Mouse (Mus musculus) left cerebral cortex, adult 11 months (tissue): Measurements from ENCODE around the gene Ipmk.

Experiments
- DNase-seq: peaks from one replicate; pipeline ENCODE4 v3.0.0; 2022; ENCODE audit warnings: low spot score

The Ipmk gene

DNA sequence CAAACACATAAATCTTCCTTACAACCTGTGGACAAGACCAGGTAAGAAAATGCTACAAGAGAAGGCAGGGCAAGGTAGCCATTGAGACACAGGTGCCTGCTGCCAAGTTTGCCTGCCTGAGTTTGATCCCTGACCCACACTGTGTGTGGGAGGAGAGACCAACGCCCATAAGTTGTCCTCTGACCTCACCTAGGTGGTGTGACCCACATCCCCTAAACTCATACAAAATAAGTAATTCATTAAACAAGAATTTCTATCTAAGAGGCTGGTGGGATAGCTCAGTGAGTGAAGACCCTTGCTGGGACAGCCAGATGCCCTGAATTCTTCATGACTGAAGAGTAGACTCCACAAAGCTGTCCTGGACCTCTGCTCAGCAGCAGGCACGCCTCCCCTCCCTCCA, 7.4 kb upstream of the Ipmk start:
- DNase-seq: no peak

DNA sequence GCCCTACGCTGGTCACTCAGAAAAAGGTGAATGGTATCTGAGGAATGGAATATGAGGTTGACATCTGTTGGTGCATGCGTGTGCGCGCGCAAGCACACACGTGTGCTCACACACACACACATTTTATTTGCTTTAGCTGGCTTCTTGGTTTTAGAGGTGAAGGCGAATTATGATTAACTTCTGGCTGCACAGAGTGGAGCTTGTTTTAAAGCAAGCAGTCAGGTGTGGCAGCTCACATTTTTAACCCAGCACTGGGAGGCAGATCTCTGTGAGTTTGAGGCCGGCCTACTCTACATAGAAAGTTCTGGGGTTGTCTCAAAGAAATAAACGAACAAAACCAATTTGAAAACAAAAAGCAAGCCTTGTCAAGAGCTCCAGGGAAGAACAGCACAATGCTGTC, 6.3 kb upstream of the Ipmk start:
- DNase-seq: no peak

DNA sequence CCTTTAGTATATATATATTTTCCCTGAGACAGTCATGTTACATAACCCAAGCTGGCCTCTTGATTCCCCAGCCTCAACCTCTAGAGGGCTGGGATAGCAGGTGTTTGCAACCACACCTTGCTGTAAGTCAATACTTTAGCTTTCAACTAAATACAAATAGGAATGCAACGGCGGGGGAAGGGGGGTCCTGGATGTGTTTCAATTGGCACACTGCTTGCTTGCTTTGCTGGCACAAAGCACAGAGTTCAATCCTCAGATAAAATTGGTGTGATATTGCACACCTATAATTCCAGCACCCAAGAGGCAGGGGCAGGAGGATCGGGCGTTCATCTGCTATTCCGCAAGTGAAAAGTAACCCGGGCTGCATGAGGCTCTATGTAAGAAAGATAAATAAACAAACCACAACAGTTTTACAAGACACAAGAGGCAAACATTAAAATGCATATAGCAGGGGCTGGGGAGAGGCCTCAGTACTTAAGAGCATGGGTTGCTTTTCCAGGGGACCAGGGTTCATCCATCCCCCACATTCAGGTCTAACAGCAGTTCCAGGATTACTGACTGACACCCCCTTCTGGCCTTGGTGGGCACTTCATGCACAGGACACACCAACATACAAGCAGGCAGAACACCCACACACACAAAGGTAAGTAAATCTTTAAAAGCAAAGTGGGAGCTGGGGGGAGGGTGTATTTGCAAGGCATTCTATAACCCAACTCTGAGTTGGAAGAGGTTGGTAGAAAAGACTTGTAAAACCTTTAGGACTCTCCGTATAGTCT, 5.3 kb upstream of the Ipmk start:
- DNase-seq: no peak

DNA sequence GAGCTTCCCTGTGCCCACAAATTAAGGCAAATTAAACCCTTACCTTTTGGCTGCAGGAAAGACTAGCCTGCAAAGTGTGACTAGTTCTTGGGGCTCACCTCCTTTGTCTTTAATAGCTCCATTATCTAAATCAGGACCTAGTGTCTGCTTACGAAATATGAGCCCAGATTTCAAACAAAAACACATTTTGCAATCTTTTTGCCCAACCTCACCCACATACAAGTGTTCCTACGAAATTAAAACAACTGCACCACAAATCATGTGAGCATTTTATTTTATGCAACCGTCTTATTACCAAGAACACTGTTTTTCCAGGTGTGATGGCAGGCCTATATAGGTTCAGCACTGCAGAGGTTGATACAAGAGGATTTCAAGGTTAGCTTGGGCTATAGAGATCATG, 4.4 kb upstream of the Ipmk start:
- DNase-seq: no peak

DNA sequence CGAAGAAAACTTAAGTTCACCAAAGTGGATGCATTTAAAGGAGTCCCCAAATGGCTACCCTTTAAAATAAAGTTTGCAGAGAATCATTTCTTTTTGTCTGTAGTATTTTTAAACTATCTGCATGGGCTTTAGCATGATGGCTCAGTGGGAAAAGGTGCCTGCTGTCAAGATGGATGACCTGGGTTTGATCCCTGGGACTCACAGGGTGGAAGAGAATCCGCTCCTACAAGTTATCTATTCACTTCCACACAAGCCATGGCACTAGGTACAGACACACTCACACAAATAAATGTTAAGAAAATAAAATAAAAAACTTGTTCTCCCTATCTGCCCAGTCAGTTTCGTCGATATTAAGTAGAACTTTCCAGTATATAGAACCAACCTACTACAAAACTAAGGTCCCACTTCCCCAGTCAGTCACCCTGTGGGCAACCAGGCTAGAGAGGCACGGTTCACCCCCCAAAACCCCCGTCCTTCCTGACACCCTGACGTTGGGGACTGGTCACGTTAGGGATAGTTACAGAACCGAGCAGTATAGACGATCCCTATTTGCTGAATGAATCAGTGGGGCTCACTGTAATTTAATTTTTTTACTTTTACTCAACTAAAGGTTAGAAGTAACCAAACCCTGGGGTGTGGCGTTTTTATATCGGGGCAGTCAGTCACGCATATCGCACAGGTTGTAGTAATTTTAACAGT, 3.8 kb upstream of the Ipmk start:
- DNase-seq: no peak

DNA sequence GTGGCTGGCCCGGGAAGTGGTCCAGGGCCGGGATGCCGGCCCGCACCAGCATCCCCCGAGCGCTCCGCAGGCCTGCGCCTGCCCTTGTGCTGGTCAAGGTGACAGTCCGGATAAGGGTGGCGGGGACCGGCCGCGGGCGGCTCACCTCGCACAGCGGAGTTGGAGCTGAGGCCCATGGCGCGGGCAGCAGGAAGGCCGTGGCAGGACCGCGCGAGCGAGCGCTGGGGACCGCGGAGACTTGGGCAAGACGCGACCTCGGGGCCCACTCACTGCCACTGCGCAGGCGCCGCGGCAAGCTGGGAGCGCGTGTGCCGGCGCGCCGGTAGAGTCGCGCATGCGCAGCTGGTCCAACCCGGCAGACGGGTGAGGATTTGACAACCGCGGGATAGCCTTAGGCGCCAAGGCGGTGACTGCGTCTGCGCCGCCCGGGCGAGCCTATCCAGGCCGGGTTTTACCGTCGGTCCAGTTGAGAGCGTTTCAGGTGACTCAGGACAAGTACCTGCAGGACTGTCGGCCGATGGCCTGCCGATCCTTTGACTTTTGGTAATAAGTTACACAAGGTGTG, 2.9 kb upstream of the Ipmk start, which contains the start of gene Cisd1:
Gene Cisd1, minus strand, starts transcription at position 376 of the 565 bp plus-strand sequence.
- DNase-seq: peak; percentile 87

DNA sequence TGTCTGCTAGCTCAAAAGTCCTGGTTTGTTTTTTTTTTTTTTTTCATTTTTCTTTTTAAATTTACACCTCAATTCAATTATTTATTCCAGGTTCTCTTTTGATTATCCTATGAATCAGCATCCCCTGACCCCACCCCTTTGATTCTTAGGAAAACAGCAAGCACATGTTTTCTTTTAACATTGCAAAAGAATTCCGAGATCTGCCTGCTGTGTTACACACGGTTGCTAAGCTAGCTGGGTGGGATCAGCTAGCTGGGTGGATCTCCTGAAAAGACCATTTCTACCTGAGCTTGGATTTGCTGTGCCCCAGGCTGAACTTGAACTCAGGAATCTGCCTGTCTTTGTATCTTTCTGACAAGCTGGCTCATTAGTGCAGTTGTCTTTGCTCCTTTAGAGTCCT, 1.5 kb upstream of the Ipmk start:
- DNase-seq: no peak

DNA sequence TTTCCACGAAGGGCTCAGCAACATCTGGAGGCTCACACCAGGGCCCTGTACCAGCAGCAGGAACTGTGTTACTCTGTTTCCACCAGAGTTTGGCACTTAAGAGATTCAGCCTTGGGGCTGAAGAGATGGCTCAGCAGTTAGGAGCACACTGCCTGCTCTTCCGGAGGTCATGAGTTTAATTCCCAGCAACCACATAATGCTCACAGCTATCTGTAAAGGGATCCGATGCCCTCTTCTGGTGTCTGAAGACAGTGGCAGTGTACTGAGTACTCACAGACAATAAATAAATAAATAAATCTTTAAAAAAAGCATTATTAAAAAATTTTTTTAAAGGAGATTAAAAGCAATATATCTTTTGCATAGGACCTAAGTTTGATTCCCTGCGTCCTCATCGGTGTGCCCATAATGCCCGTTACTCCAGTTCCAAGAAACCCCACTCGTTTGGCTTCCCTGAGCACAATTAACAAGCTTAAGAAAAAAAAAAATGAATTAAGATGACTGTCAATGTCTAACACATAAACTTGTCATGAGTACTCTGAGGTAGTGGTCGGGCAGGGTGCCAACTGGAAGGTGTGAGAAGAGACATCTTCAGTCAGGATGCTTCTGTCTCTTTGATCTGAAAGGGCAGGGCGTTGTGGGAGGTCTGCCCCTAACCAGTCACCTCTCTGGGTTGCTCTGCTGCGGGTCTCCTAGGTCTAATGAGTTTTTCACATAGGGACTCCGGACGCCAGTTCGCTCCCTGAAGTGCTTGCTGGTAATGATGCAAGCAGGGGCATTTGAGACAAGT, 648 bp upstream of the Ipmk start:
- DNase-seq: no peak

DNA sequence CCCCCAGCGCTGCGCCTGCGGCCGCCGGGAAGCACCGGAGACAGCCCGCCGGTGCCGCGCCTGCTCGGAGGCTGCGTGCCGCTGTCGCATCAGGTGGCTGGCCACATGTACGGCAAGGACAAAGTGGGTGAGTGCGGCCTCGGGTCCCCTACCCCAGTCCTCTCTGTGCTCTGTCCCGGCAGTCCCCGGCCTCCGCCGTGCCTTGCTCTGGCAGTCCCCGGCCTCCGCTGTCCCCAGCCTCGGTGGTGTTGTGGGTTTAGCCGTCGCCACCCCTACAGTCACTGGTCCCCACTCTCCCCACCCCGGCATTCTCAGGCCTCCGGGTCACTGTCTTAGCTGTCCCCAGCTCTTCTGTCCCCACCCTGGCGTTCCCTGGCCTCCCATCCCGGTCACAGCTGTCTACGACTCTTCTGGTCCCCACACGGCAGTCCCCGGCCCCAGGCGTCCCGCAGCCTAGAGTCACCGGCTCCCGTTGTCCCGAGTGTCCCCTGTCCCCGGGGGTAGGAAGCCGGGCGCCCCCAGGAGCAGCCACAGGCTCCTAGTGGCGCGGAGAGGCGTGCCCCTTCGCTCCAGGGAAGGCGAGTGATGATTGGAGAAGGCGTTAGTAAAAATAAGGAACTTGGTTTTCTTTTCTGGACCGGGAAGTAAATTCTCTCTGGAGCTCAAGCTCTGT, 537 bp downstream of the Ipmk start:
- DNase-seq: peak; percentile 46

DNA sequence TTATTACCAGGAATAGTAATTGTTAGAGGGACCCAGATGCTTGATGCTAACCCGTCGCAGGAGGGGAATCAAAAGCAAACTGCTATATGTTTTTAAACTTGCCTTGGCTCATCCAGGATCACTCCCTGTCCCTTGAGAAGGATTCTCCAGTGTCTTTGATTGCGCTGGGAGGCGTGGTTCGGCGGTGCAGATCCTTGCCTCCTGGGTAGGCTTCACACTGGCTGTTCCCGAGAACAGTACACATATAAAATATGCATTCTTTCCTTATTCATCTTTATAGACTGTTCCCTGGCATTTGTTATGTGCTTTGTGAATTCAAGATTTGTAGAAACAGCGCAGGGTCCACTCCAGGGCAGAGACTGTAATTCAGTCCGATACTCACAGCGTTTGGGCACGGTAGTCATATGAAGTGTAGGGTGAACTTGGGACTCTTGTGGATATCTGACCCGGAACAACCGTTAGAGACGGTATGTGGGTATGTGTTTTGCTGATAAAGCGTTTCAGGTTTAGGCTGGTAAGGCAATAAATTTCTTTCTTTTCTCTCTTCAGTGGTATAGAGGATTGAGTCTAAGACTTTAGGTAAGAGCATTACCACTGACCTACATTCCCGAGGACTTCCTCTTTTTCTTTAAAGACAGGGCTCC, 1.2 kb downstream of the Ipmk start:
- DNase-seq: no peak

DNA sequence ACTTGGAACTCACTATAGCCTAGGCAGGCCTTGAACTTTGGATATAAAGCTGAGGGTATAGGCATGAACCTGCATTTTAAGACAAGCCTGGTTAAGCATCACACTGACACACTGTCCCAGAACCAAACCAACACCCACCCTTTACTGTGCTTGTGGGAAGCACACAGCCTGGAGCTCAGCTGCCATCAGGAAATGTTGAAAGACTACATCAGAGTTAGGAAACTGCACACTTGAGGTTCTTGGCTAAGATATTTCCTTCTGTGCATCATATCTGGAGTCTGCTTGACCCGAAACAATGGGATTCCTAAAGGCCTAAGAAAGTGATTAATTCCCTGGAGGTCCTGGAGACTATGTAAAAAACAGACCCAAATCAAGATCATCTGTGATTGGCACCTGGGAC, 1.7 kb downstream of the Ipmk start:
- DNase-seq: no peak

DNA sequence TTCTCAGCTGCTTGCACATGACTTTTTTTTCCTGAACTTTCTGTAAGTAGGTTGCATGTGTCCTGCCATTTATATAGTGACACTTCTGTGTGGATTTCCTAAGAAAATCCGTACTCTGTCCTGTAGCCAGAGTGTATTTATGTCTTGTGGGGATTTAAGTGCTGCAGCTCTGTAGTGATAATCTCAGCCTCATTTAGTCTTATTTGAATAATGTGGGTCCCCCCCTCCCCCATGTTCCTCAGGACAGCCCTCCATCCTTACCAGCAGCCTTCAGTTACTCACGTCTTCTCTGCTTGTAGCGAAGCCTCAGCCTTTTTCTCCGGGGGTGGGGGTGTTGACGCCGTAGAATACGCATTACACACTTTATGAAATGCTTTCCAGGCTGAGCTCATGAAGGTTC, 3.7 kb downstream of the Ipmk start:
- no peak for DNase-seq

DNA sequence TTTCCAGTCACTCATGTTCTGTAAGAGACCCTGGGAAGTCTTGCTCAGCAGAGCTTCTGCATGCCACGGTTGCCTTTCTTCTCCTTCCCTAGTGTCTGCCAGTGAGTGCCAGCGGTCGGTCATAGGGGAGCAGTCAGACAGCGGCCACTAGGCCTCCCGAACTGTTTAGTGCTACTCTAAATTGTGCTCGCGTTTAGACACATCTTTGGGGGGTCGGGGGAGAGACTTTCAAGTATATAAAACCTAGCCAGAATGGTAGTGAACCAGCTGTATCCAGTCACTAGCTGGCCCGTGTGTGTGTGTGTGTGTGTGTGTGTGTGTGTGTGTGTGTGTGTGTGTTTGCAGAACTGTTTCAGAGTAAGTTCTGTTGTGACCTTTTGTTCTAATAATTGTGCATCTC, 6.3 kb downstream of the Ipmk start:
- DNase-seq: no peak

DNA sequence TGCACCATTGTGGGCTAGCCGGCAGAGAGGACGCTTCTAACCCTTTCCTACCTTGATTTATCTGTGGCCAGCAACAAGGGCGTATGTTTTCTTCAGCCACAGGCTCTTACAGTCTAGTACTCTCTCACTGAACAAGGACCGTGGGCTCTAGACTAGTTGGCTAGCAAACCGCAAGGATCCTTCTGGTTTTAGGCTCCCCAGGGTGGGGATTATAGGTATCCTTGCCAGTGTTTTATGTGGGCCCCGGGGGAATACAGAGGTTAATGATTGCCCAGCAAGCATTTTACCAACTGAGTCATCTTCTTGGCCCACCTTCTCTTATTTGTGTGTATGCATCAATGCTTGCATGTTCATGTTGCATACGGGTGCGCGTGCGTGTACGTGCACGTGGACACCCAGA, 7.4 kb downstream of the Ipmk start:
- no peak for DNase-seq

DNA sequence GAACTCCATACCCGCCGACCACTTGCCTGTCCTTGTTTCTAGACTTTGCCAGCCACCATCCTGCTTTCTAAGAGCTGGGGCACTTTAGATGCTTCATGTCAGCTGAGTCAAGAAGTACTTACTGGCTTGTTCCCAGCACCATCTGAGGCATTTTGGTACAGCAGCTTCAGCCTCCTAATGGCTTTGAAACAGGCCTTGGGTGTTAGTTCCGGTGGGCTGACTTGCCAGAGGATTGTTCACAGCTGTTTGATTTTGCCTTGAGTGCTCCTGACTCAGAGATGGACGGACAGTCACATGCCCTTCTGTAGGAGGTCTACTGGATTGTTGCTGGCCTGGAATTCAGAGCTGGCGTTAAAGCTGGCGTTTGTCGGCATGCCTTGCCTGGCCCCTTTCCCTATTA, 13.5 kb downstream of the Ipmk start:
- no peak for DNase-seq

DNA sequence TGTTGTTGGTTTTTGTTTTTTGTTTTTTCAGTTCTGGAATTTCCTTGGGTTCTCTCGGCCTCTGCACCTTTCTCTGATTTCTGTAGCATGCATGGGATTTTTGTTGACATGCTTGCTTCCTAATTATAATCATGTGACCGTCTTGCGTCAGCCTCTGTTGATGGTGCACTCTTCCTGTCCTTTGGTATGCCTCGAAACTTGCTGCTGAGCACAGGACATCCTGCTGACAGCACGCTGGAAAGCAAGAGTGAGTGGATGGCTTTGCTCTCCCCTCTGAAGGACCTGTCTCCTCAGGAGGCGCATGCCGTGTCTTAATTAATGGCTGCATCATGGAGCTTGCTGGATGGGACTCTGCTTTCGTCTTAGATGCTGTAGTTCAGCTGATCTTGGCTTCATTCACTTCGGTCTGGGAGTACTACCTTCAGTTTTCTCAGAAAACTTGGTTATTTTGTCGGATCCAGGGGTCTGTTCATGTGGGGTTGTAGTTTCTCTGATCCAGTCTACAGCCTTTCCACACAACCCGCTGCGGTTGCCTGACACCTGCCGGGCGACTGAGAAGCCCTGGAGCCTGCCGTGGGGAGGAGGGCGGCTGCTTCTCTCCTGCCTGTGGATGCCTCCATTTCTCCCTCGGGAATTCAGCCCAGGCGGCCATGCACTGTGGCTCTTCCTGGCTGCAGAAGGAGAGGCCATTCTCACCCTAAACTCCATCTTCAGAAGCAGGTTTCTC, 14.4 kb downstream of the Ipmk start:
- no peak for DNase-seq

DNA sequence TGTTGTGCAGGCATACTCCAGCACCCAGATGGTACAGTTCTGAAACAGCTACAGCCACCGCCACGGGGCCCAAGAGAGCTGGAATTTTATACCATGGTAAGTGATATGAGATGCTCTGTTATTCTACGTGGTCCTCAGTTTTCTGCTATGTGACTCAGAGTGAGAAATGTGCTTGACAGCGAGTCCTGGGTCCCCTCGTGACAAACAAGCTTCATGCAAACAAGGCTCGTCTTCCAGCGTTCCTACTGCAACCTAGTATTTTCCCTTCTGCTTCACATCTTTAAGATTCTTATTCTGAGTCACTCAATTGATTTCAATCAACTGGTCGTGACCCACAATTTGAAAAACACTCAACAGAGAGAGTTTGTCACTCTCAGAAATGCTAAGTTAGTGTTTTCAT, 15.9 kb downstream of the Ipmk start:
- DNase-seq: no peak

DNA sequence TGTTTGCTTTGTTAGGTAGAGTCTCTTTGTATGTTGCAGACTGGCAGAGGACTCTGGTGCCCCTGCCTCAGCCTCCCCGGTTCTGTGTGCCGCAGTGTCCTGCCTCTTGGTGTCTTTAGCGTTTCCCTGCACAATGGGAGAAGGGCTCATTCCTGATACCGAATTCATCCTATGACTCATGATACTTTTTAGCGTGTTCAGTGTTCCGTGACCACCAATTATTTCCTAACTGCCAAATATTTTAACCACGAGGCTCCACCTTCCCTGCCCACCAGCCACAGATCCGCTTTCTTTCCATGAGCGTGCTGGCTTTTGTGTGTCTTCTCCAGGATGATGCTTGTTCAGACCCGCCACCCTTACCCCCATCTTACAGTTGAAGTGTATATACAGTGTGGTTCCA, 16.3 kb downstream of the Ipmk start:
- DNase-seq: no peak

DNA sequence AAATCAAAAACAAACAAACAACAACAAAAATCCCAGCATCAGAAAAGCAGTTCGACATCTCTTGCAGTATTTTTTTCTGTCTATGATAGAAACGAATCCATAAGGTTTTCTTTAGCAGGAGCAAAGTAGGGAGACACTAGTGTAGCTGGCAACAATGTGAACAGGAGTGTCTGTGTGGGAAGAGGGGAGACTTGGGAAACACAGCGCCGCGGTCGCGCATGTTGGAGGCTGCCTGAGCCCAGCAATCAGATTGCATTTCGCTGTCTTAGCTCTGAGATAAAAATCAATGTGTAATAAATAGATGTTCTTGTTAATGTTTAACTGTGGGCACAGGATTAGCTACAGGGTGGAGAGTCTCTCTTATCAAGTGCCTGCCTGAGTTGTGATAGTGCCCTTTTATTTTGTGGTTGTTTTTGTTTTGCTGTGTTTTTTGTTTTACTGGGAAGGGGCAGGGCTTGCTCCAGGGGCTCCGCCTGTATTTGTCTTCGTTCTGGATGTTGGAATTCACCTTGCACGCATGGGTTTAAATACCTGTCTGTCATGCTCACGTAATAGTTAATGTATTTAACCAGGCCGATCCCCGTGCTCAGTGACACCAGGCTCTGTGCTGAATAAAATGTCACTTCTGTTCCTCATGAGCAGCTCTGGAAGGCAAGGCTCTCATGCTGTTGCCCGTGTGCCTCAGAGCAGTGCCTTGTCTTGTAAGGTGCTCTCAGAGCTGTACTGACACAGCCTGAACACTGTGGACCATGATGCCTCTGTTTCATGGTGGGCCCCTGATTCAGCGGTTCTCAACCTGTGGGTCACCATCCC, 20.8 kb downstream of the Ipmk start:
- DNase-seq: no peak

DNA sequence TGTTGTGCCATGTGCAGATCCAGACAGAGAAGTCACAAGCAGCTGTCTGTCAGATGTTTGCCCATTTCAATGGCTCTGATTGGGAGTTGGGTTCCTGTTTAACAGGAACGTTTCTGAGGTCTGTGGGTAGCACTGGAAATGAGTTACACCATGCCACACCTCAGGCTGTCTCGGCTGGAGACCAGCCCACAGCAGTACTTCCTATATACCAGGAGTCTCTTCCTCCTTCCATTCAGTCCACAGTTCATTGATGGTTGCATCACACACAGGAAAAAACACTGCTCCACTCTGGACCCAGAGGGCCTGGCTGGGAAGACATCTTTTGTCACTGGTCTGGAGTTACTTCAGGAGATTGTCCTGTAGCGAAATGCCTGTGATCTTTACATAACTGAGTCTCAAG, 21.9 kb downstream of the Ipmk start:
- DNase-seq: no peak
